Mouse (Mus musculus) neural tube, embryonic 14.5 days (tissue): ENCODE measurements around the gene Dner. TPM values are rescaled to one million over a fixed set of nuclear protein-coding genes. Genes with fewer than 3 reads are reported as not detected.
A peak's percentile ranks its signal among the peaks of the same experiment; 100 is the strongest.

ENCODE experiments used
- ATAC-seq: fragments of 200-750 bp; cut with Nextera tagmentation; 2 replicates; pipeline ENCODE4 v1.8.0; 2017; ENCODE audit warnings: low read depth, mild to moderate bottlenecking, moderate TSS enrichment, moderate library complexity
- H3K27ac ChIP-seq: fragments of 300-500 bp; sonication (generic); 2 replicates; pipeline ENCODE4 v1.5.1; 2014; ENCODE audit warnings: low read depth, mild to moderate bottlenecking, control low read depth, low read length, moderate library complexity, mixed read lengths
- H3K27me3 ChIP-seq: fragments of 300-500 bp; sonication (generic); 2 replicates; pipeline ENCODE4 v1.6.1; 2014; ENCODE audit warnings: low read length; ENCODE audit not compliant: control insufficient read depth, insufficient read depth
- H3K36me3 ChIP-seq: fragments of 300-500 bp; sonication (generic); 2 replicates; pipeline ENCODE4 v1.6.1; 2014; ENCODE audit warnings: low read length, mixed read lengths; ENCODE audit not compliant: control insufficient read depth, insufficient read depth
- H3K4me1 ChIP-seq: fragments of 300-500 bp; sonication (generic); 2 replicates; pipeline ENCODE4 v1.6.1; 2014; ENCODE audit warnings: low read length; ENCODE audit not compliant: control insufficient read depth, insufficient read depth
- H3K4me2 ChIP-seq: fragments of 300-500 bp; sonication (generic); 2 replicates; pipeline ENCODE4 v1.6.1; 2014; ENCODE audit warnings: mild to moderate bottlenecking, low read depth, low read length, control low read depth
- H3K4me3 ChIP-seq: fragments of 300-500 bp; sonication (generic); 2 replicates; pipeline ENCODE4 v1.5.1; 2014; ENCODE audit warnings: low read depth, low read length, control low read depth, mixed read lengths
- H3K9ac ChIP-seq: fragments of 300-500 bp; sonication (generic); replicated peaks from 2 replicates; pipeline ENCODE4 v1.6.1; 2014; ENCODE audit warnings: low read depth, mild to moderate bottlenecking, control low read depth, low read length, mixed read lengths
- H3K9me3 ChIP-seq: fragments of 300-500 bp; sonication (generic); 2 replicates; pipeline ENCODE4 v1.6.1; 2016; ENCODE audit warnings: low read length; ENCODE audit not compliant: control insufficient read depth
- WGBS: fragments of 180-500 bp; shearing (Covaris S2); extraction: QIAGEN DNeasy Blood & Tissue Kit; methylation state at CpG from one replicate; pipeline ENCODE4 v1.1.7; 2014; 5-methylcytosine and 5-hydroxymethylcytosine counted together
- polyA plus RNA-seq: library from polyadenylated mRNA; unstranded; fragments of >200 nt; fragmentation: Nextera tagmentation; extraction: Ambion mirVana; gene quantifications from 2 replicates; pipeline ENCODE4 v1.2.1, GENCODE M21; 2014

Gene Dner
- polyA plus RNA-seq, 1 experiment from 2014 or later = 342 TPM

DNA sequence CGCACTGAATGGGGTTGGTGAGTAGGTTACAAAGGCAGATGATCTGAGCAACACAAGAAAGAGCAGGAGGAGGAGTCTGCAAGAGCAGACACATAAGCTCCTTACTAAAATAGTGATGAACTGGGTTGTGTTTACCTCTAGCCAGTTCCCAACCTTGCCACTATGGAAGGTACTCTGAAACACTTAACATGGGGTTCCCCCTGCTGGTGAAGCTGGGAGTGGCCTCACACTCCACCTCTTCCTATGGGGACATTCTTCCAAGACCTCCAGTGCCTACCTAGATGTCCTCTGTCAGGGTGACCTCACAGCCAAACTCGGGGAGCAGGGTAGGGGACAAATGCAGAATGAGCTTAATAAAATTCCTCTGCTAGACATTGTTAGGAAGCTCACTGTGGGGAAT is 114.2 kb downstream of the Dner start:
- Histone ChIP-seq H3K4me2 (no peak overlapping the region), H3K4me1 (peaks cover 18% of the 10 kb centered on the region), H3K27me3 (no peaks in the 10 kb centered on the region), H3K9ac (no peak overlapping the region), H3K4me3 (no peak overlapping the region), H3K27ac (no peak overlapping the region), H3K9me3 (no peaks in the 10 kb centered on the region), H3K36me3 (no peaks in the 10 kb centered on the region)
- ATAC-seq = peak; percentile 59; the same call in 1 of the 2 replicates
- 76% methylated on average over 2 of the region's 2 CpGs for WGBS

DNA sequence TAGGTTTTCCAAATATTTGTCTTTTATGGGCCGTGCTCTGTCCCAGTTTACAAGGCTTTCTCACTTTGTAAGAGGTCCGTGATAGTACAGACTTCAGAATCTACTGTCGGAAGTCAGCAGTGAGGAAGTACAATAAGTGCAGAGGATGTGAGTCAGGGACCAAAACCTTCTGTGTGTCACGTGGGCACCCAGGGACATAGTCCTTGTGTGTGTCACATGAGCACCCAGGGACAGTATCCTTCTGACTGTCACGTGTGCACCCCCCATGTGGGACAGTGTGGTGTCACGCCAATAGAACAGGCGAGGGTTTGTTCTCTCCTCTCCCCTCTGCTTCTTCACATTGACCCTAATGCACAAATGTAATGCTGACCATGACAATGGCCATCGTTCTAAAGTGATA is 134.2 kb downstream of the Dner start:
- H3K27me3 ChIP-seq = no peaks in the 10 kb centered on the region
- WGBS = 85% methylated on average over 8 of the region's 8 CpGs
- no peaks in the 10 kb centered on the region for H3K9me3 ChIP-seq
- no peaks in the 10 kb centered on the region for H3K36me3 ChIP-seq
- no peak overlapping the region for H3K9ac ChIP-seq
- H3K4me3 ChIP-seq = no peak overlapping the region
- H3K4me2 ChIP-seq = no peak overlapping the region
- ATAC-seq = no peak
- no peak overlapping the region for H3K27ac ChIP-seq
- no peaks in the 10 kb centered on the region for H3K4me1 ChIP-seq

DNA sequence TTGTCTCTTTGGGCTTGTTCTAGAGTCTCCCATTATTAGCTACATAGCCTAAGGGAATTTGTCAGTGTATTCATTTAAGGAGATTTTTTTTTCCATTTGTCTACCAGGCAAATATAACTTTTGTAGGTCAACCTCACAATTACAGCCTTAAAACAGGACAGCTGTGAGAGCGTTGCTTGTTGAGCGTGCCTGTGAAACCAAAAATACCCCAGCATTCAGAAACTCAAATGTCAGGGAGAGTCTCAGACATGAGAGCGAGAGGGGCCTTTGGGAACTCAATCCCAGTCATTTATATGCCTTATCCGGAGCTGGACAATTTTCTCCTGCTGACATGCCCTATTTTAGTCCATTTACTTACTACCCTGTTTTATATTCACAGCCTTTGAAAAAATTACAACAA is 134.6 kb downstream of the Dner start:
- no peak overlapping the region for H3K27ac ChIP-seq
- H3K4me3 ChIP-seq = no peak overlapping the region
- H3K36me3 ChIP-seq = no peaks in the 10 kb centered on the region
- no peaks in the 10 kb centered on the region for H3K9me3 ChIP-seq
- ATAC-seq = no peak
- no peak overlapping the region for H3K4me2 ChIP-seq
- no peaks in the 10 kb centered on the region for H3K4me1 ChIP-seq
- H3K27me3 ChIP-seq = no peaks in the 10 kb centered on the region
- H3K9ac ChIP-seq = no peak overlapping the region
- WGBS = 73% methylated on average over 4 of the region's 4 CpGs

DNA sequence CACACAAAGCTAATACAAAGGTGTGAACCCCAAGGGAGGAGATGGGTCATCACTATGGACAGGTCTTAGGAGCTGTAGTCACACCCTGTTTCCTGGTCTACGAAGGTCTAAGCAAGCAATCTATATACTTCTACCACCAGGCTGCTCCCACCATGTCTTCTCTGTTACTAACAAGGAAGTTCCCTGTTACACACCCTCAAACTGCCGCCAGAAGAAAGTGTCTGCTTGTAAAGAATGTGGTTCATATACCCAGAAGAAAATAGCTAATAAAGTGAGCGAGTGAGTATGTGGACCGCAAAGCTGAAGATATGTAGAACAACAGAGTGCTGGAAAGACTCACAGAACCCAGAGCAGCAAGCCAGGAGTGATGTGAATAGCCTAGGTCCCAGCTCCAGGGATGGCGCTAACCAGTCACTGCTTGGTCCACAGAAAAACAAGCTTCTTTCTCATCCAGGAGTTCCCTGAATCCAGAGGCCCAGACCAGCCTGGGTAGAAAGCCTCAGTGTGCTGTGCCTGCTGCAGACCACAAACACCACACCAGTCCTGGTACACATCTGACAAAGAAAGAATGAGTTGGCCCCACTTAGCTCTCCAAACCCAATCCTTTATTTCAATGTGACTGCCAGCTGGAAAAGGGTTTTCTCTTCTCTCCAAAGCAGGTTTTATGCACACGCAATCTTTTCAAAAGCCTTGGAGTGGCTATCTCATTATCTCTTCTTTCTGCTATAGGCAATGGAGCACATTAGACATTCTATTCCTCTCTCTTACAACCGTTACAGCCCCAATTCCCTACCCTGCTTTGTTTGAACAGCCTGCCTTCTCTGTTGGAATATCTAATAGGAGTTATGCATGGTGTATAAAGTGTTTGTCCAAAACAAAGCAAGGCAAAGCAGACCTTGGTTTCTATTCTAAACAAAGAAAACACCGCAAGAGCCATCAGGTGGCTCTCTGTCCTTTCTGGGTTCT is 139.2 kb downstream of the Dner start:
- no peak for ATAC-seq
- WGBS = 72% methylated on average over 8 of the region's 8 CpGs
- no peak overlapping the region for H3K4me3 ChIP-seq
- peak overlapping the region; percentile 44; the same call in 1 of the 2 replicates for H3K27ac ChIP-seq
- no peak overlapping the region for H3K9ac ChIP-seq
- H3K4me1 ChIP-seq = no peaks in the 10 kb centered on the region
- no peaks in the 10 kb centered on the region for H3K36me3 ChIP-seq
- H3K27me3 ChIP-seq = no peaks in the 10 kb centered on the region
- H3K9me3 ChIP-seq = no peaks in the 10 kb centered on the region
- no peak overlapping the region for H3K4me2 ChIP-seq

DNA sequence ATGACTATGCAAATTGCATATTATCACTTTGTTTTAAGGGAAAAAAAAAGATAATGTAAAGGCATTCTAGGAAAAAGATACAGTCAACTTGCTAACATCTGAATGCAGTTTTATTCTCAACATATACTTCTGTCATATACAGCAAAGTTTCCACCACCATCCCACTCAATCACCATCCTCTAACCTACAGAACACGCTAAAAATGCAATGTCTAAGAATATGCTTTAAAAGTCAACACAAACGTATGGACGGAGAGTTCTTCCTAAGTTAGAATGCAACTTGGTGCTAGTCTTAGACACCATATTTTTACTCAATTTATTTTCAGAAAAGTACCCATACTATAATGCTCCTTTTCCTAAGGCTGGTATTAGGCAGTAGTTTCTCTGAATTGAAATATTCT is 144.0 kb downstream of the Dner start:
- H3K4me1 ChIP-seq = peaks cover 7% of the 10 kb centered on the region; the same call in 1 of the 2 replicates
- no peak overlapping the region for H3K4me3 ChIP-seq
- H3K36me3 ChIP-seq = no peaks in the 10 kb centered on the region
- H3K9ac ChIP-seq = no peak overlapping the region
- H3K27ac ChIP-seq = no peak overlapping the region
- H3K9me3 ChIP-seq = no peaks in the 10 kb centered on the region
- H3K4me2 ChIP-seq = no peak overlapping the region
- ATAC-seq = no peak
- no peaks in the 10 kb centered on the region for H3K27me3 ChIP-seq
- WGBS = 96% methylated on average over 3 of the region's 3 CpGs

DNA sequence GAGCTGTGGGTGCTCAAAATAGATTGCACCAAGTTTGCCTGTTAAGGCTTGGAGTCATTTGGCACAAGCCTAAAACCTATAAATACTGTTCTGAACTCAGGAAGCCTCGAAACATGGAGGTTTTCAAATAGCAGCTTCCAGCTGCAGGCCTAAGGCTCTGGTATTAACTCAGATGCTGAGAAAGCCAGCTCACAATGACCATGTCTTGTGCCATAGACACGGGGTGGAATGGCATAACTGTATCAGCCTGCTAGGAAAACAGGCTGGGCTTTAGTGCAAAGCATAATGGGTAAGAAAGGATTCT is 146.0 kb downstream of the Dner start:
- Histone ChIP-seq H3K4me2 (no peak overlapping the region), H3K27ac (0 out of 2 replicates have a peak overlapping the region, but pooled peaks have one; percentile 28), H3K4me3 (no peak overlapping the region), H3K27me3 (no peaks in the 10 kb centered on the region), H3K4me1 (peaks cover 7% of the 10 kb centered on the region; the same call in 1 of the 2 replicates), H3K36me3 (no peaks in the 10 kb centered on the region), H3K9ac (no peak overlapping the region), H3K9me3 (no peaks in the 10 kb centered on the region)
- ATAC-seq = peak; percentile 45
- 36% methylated on average over 2 of the region's 2 CpGs for WGBS

DNA sequence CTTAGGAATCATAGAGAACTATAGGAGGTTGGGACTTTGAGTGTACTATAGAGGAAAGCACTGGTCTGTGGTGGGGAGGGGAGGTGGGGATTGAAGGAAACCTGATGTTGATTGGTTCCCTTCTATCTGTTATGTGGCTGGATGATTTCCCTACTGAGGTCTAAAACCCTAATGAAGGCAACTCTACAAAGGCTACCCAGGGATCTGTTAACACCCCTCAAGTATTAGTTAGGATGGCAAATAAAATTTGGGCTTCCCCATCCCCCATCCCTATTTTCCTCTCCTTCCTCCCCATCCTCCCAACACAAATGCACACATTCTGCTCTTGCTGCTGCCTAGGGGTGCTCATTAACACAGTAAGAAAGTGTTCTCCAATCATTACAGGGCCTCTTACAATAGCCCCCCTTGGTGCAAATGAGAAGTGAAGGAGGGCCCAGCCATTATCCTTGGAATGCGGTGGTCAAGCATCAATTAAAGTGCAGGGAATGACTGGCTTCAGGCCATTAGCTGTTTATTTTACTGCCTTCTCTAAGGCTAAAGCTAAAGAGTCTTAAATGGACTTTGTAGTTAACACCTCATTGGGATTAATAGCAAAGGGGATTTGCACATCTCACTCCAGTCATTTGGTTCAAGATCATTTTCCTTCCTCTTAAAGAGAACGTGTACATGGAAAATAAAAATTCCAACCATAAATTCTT is 146.5 kb downstream of the Dner start:
- 4% methylated on average over 2 of the region's 2 CpGs for WGBS
- Histone ChIP-seq H3K4me1 (peaks cover 7% of the 10 kb centered on the region; the same call in 1 of the 2 replicates), H3K27ac (peak overlapping the region; percentile 7; the same call in 1 of the 2 replicates), H3K4me2 (no peak overlapping the region), H3K36me3 (no peaks in the 10 kb centered on the region), H3K27me3 (no peaks in the 10 kb centered on the region), H3K4me3 (no peak overlapping the region), H3K9me3 (no peaks in the 10 kb centered on the region), H3K9ac (no peak overlapping the region)
- peak; percentile 95 for ATAC-seq

DNA sequence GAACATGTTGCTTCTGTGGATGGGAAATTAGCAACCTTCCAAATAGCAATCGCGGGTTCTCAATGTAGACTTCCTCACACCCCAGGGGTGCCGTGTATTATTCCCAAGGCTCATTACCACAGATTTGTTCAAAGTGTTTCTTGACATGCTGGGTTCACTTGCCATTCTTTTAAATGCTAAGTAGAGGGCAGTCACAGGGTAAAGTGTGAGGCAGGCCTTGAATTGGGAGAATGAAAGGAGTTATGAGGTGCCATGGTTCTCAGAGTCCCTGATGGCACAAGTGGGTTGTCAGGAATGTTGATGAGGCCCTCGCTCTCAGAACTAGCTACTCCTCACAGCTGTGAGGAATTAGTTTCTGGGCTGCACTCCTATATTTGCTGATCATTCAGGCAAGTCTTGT is 160.0 kb downstream of the Dner start:
- H3K27me3 ChIP-seq = no peaks in the 10 kb centered on the region
- no peak overlapping the region for H3K4me2 ChIP-seq
- H3K36me3 ChIP-seq = 0 out of 2 replicates have a peak, but pooled peaks cover 4% of the 10 kb centered on the region
- no peak for ATAC-seq
- H3K4me3 ChIP-seq = no peak overlapping the region
- no peaks in the 10 kb centered on the region for H3K9me3 ChIP-seq
- no peaks in the 10 kb centered on the region for H3K4me1 ChIP-seq
- H3K27ac ChIP-seq = no peak overlapping the region
- no peak overlapping the region for H3K9ac ChIP-seq
- WGBS = 28% methylated on average over 4 of the region's 4 CpGs

DNA sequence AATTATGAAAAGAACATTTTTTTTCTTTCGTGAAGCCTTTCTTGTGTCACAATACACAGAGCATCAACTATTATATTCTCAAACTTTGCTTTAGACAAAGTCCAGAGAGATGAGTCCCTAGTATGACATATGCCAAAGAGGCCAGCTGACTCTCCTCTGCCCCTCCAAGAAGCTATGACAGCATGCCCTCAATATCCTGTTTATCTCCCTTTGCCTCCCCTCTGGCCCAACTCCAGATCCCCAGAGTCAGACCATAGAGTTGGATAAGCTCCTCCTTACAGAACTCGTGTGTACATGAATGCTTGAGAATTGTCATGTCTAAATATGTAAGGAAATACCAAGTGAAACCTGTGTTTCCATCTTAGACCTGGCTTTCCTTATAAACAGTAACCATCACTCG is 170.5 kb downstream of the Dner start:
- Histone ChIP-seq H3K4me2 (no peak overlapping the region), H3K4me3 (no peak overlapping the region), H3K9ac (no peak overlapping the region), H3K27ac (no peak overlapping the region), H3K27me3 (no peaks in the 10 kb centered on the region), H3K36me3 (no peaks in the 10 kb centered on the region), H3K9me3 (no peaks in the 10 kb centered on the region), H3K4me1 (no peaks in the 10 kb centered on the region)
- 90% methylated on average over 3 of the region's 3 CpGs for WGBS
- no peak for ATAC-seq
